Mouse (Mus musculus) v-Abl transformed pro-B cells (cell line): Measurements from ENCODE around the gene Izumo3.
"Not testable (repeated sequence)": the region's sequence is repeated elsewhere in the genome, so short reads cannot be mapped to it uniquely, and the experiment has no call there.

Experiments used
- in situ Hi-C, 2 experiments: fragments of 400-800 bp; cut with MboI; formaldehyde crosslinking; loops; one replicate each; pipeline ENCODE4 v1.15.1; 2025; ENCODE audit not compliant: unreplicated experiment in 2 of 2

The Izumo3 gene

GRCm38 (mm10) chr4:92147134-92147533, at the start of gene Izumo3:
Gene Izumo3 (minus strand): TSS chr4:92147234.
- in situ Hi-C loops, result no loop called here

- in situ Hi-C loops, result not testable (repeated sequence)
These were observed 44.6 kb upstream of the Izumo3 start, which contains the start of gene Gm12666 for GRCm38 (mm10) chr4:92191649-92192048. Gene Gm12666 (minus strand): TSS chr4:92191749.

GRCm38 (mm10) chr4:92152646-92153045, 5.6 kb upstream of the Izumo3 start:
- in situ Hi-C loops, result no loop called here

GRCm38 (mm10) chr4:92111390-92111988, 35.5 kb downstream of the Izumo3 start:
- in situ Hi-C loops, result no loop called here

- in situ Hi-C loops, result no loop called here
These were observed 49.6 kb downstream of the Izumo3 start for GRCm38 (mm10) chr4:92097386-92097785.

GRCm38 (mm10) chr4:92095951-92096350, 51.1 kb downstream of the Izumo3 start:
- in situ Hi-C loops, result no loop called here
